Mouse (Mus musculus): ENCODE results near the gene Ddx19b.
"Not testable (repeated sequence)": the region's sequence is repeated elsewhere in the genome, so short reads cannot be mapped to it uniquely, and the experiment has no call there.

Ddx19b gene

GRCm38 (mm10) chr8:110965594-110965993 lies 66.0 kb downstream of the Ddx19b start:
- DNase-seq (ENCODE audit: low read depth, low spot score): no peak

DNA sequence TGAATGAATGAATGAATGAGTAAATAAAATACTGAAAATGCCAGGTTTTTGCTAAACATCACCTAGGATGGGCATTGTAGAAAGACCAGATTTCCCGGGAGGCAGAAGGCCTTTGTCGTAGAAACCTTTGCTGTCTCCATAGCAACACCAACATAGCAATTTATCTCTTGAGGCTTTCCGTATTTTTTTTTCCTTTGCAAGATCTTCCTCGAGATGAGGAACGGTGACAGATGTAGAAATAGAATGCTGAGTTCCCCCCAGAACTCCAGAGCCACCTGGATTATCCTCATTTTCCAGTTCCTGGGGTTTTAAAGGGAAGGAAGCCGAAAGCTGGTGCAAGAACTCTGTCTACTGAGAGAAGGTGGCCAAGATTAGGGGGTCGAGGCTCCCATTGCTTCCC lies 66.9 kb downstream of the Ddx19b start:
- DNase-seq (ENCODE audit: low read depth, low spot score): no peak

DNA sequence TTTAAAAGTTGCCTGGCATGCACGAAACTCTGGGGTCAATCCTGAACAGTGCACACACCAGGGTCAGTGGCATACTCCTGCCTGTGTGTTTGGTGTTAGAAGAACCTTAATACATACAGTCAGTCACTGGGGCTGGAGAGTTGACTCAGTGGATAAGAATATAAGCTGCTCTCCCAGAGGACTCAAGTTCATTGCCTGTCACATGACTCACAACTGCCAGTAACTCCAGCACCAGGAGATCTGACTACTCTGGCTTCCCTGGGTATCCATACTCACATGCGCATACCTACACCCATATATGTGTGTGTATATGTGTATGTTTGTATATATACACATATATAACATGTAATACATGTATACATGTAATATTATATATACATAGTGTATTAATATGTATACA lies 68.5 kb downstream of the Ddx19b start:
- DNase-seq (ENCODE audit: low read depth, low spot score): no peak

DNA sequence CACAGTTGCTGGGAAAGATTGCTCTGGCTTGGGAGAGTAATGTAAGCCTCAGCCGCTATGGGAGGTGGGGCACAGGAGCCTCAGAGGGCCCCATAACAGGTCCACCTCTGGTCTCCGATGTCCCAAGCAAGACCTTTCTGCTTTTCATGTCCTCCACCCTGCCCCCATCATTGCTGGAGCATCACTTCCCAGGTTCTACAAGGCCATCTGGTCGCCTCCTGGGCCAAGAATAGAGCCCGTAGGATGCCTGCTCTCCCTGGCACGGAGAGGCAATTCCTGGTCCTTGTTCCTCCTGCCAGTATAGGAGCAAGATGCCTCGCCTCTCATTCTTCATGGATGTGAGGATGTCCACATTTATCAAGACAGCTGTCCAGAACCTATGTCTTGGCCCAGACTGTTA lies 71.6 kb downstream of the Ddx19b start:
- no peak for DNase-seq (ENCODE audit: low read depth, low spot score)

- DNase-seq (ENCODE audit: low read depth, low spot score): no peak
Observed at GRCm38 (mm10) chr8:110959071-110959780, 72.3 kb downstream of the Ddx19b start.

GRCm38 (mm10) chr8:110958553-110958952 lies 73.0 kb downstream of the Ddx19b start:
- not testable (repeated sequence) for DNase-seq (ENCODE audit: low read depth, low spot score)

DNA sequence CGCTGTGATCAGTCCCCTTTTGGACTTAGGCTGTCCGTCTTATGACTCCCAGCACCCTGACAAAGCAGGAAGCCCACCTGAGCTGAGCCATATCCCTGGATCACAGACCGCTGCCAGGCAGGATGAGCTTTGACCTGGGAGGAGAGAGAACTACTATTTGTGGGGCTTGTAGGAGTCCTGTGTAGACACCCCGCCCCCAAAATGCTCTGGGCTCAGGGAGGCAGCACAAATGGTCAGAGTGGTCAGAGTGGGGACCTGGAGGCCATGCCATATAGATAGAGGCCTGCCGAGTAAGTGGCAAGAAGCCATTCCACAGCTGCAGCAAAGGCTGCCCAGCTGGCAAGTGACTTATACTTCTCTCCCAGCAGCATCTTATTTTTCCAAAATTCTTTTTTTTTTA lies 73.4 kb downstream of the Ddx19b start:
- DNase-seq (ENCODE audit: low read depth, low spot score): no peak

GRCm38 (mm10) chr8:110957471-110957870 lies 74.1 kb downstream of the Ddx19b start:
- no peak for DNase-seq (ENCODE audit: low read depth, low spot score)

GRCm38 (mm10) chr8:110956619-110957450 lies 74.7 kb downstream of the Ddx19b start:
- no peak for DNase-seq (ENCODE audit: low read depth, low spot score)

DNA sequence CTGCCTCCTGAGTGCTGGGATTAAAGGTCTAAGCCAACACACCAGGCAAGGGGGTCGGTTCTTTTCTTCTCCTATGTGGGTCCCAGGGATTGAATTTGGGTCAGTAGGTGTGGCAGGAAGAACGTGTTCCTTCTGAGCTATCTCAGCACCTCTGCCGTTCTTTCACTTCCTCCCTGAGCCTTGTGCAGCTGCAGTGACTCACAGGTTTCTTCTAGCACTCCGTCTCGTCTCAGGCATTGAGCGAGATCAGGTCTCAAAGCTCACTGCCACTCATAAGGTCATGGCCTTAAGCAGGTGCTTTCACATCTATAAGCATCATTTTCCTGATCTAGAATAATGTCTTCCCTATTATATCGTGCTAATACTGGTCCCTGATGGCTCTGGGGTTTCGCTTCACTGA lies 76.8 kb downstream of the Ddx19b start:
- no peak for DNase-seq (ENCODE audit: low read depth, low spot score)

All from WW6 (cell line).